Mouse (Mus musculus): ENCODE measurements around the gene Ttc1.

DNA sequence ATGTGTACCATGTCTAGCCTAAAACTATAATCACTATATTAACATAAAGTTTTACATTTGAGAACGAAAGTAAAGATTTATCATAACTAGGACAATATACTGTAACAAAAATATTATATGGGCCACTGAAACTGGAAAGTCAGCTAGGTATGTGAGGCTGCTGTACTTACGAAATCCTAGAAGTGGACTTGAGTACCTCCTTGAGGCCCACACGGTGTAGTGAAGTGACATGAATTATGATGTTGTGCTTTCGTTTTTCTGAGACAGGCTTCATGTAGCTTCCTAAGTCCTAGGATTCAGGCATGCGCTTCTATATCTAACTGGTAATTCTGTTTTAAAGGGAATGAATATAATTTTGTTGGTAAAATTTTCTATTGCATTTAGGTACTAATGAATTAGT, 49.2 kb downstream of the Ttc1 start:
- TF ChIP-seq RCOR1 (conservative IDR thresholded peaks at IDR 0.05; ENCODE audit: low read depth, low read length) (no peak), HCFC1 (IDR thresholded peaks at IDR 0.05; ENCODE audit: low read depth, low read length) (no peak)
